Mouse (Mus musculus): ENCODE results near the gene Samd11. TPM values are rescaled to one million over a fixed set of nuclear protein-coding genes. Genes with fewer than 3 reads are reported as not detected.

The Samd11 gene
- polyA plus RNA-seq, 1 experiment from 2014 or later = 0.39 TPM

DNA sequence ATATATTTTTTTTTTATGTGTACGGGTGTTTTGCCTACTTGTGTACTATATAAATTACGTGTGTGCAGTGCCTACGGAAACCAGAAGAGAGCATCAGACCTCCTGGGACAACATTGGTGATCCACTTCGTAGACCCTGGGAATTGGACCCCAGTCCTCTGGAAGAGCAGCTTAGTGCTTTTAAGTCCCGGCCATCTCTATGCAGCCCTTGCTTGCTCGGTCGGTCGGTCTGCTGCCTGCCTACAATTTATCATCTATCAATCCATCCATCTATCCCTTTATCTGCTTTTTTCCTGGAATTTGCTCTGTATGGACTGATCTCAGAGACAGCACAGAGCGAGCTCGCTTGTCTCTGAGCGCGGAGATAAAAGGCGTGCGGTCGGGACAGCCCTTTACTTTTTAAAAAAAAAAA lies 20.1 kb downstream of the Samd11 start:
- no peaks in the 10 kb centered on the region for H3K27me3 ChIP-seq (ENCODE audit: insufficient read depth, low read length)
- H3K9me3 ChIP-seq (ENCODE audit: low read length) = no peaks in the 10 kb centered on the region
- H3K4me2 ChIP-seq (replicated peaks; ENCODE audit: low read depth, low read length) = peak overlapping the region; percentile 93
- ATAC-seq (ENCODE audit: low FRiP score, low TSS enrichment) = peak; percentile 42; the same call in 1 of the 2 replicates
- under 1% methylated on average over 15 of the region's 15 CpGs for WGBS
- peak overlapping the region; percentile 80 for H3K9ac ChIP-seq (replicated peaks; ENCODE audit: low read length)
- peaks cover 17% of the 10 kb centered on the region for H3K4me1 ChIP-seq (ENCODE audit: insufficient read depth, low read length)
- peak overlapping the region; percentile 94 for H3K4me3 ChIP-seq (ENCODE audit: low read length)
- peaks cover 52% of the 10 kb centered on the region for H3K36me3 ChIP-seq (ENCODE audit: insufficient read depth, low read length)
- peak overlapping the region; percentile 71 for H3K27ac ChIP-seq (ENCODE audit: low read length)

DNA sequence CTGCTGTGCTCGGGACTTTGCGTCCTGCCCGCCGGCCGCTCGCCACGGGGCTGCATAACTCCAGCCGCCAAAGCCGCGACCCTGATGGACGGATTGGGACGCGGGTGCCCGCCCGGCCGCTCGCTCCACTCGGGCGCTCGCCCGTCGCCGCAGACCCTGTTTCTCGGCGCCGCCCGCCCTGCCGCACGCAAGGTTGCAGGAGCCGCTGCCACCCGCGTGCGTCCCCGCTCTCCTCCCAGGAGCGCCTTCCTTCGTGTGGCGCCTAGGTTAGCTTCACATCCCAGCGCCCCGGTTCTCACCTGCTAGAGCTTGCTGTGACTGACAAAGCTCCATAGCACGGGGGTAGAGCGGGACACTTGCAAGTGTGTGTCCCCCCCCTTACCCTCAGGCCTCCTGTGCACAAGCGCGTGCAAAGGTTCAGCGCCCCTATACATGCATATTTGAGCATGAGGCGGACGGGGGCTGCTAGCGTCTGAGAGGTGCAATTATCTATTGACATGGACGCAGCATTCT lies 20.7 kb downstream of the Samd11 start, which contains the start of gene Plekhn1:
Gene Plekhn1 (minus strand): TSS at position 157 of the 513 bp plus-strand sequence.
- Histone ChIP-seq H3K4me1 (ENCODE audit: insufficient read depth, low read length) (peaks cover 17% of the 10 kb centered on the region), H3K4me2 (replicated peaks; ENCODE audit: low read depth, low read length) (peak within 1 kb of the TSS; percentile 93), H3K27ac (ENCODE audit: low read length) (peak within 1 kb of the TSS; percentile 77), H3K9ac (replicated peaks; ENCODE audit: low read length) (peak within 1 kb of the TSS; percentile 80), H3K9me3 (ENCODE audit: low read length) (no peaks in the 10 kb centered on the region), H3K27me3 (ENCODE audit: insufficient read depth, low read length) (no peaks in the 10 kb centered on the region), H3K4me3 (ENCODE audit: low read length) (peak within 1 kb of the TSS; percentile 94), H3K36me3 (ENCODE audit: insufficient read depth, low read length) (peaks cover 52% of the 10 kb centered on the region)
- ATAC-seq (ENCODE audit: low FRiP score, low TSS enrichment) = peak; percentile 31
- under 1% methylated on average over 44 of the region's 48 CpGs for WGBS

DNA sequence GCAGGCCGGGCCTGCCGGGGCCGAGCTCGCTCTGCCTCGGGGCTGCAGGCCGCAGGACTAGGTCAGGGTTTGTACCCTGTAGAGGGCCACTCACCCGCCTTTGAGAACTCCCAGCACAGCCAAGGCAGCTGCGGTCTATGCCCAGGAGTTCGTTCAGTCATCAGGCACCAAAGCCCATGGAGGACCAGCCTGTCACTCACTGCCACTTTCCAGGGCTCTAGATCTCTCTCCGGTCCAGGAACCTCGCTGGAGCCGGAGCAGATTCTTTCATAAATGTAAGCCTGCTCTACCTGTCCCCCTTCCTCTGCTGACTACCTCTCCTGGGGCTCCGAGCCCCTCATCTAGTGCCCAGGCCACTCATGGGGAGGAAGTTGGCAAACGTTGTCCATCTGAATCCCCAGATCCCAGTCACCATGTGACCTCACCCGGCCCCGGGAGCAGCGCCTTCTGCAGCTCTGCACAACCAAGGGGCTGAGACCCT lies 21.4 kb downstream of the Samd11 start:
- Histone ChIP-seq H3K9me3 (ENCODE audit: low read length) (no peaks in the 10 kb centered on the region), H3K4me3 (ENCODE audit: low read length) (peak overlapping the region; percentile 94), H3K4me2 (replicated peaks; ENCODE audit: low read depth, low read length) (peak overlapping the region; percentile 93), H3K27ac (ENCODE audit: low read length) (peak overlapping the region; percentile 31; the same call in 1 of the 2 replicates), H3K27me3 (ENCODE audit: insufficient read depth, low read length) (no peaks in the 10 kb centered on the region), H3K36me3 (ENCODE audit: insufficient read depth, low read length) (peaks cover 52% of the 10 kb centered on the region), H3K9ac (replicated peaks; ENCODE audit: low read length) (peak overlapping the region; percentile 80), H3K4me1 (ENCODE audit: insufficient read depth, low read length) (peaks cover 17% of the 10 kb centered on the region)
- 2% methylated on average over 17 of the region's 17 CpGs for WGBS
- peak; percentile 30; the same call in 1 of the 2 replicates for ATAC-seq (ENCODE audit: low FRiP score, low TSS enrichment)

DNA sequence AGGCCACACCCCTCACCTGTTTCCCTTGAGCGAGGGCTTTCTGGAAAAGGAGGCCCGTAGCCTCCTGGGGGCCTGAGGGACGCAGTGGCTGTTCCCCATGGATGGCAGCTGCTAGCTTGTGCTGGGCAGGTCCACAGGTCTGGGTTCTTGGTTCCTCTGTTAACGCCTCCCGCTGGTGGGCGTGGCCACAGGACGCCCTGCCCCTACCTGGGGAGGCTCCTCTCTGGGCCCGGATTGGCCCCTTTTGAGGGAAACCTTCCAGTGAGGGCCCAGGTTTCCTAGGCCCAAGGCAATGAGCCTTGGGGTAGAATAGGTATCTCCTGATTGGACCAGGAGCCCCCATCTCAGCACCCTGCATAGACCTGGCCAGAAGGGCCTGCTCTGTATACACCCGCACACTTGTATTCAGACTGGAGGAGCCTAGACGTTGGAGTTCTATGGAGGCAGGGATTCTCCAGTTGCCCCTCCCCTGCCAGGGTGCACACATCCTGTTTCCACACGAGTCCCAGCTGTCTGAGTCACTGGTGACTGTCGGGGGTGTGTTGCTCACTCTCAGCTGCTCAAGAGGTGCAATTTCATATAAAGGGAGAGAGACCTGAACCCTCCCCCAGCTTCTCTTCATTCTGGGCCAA lies 26.9 kb downstream of the Samd11 start:
- peaks cover 7% of the 10 kb centered on the region for H3K4me1 ChIP-seq (ENCODE audit: insufficient read depth, low read length)
- ATAC-seq (ENCODE audit: low FRiP score, low TSS enrichment) = peak; percentile 62
- H3K4me2 ChIP-seq (replicated peaks; ENCODE audit: low read depth, low read length) = peak overlapping the region; percentile 7
- no peak overlapping the region for H3K4me3 ChIP-seq (ENCODE audit: low read length)
- no peak overlapping the region for H3K27ac ChIP-seq (ENCODE audit: low read length)
- H3K27me3 ChIP-seq (ENCODE audit: insufficient read depth, low read length) = no peaks in the 10 kb centered on the region
- H3K9me3 ChIP-seq (ENCODE audit: low read length) = no peaks in the 10 kb centered on the region
- H3K9ac ChIP-seq (replicated peaks; ENCODE audit: low read length) = no peak overlapping the region
- 26% methylated on average over 12 of the region's 12 CpGs for WGBS
- H3K36me3 ChIP-seq (ENCODE audit: insufficient read depth, low read length) = peaks cover 39% of the 10 kb centered on the region

DNA sequence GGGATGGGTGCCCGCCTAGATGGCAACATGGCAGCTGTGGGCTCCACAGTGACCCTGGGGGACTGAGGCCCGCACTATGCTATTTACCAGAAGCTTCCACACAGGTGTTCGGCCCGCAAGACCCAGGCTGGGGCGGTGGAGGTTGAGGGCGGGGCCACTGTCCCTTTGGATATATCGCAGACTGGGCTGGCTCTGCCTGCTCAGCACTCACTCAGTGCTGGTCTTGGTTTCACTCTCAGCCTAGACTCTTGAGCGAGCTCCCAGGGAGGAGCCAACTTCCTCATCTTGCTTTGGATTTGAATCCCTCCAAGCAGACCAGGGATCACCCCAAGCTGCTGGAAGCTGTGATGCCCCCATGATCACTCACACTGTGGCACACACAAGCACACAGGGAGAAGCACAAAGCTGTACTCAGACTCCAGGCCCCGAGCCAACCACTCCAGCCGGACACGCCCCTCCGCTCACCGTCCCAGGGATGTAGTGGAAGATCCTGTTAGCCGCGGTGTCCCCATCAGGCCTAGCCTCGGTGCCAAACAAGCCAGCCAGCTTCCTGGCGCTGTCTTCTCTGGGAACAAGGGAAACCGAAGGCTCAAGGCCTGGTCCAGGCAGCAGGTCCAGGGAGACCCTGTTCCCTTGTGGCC lies 27.6 kb downstream of the Samd11 start:
- Histone ChIP-seq H3K9ac (replicated peaks; ENCODE audit: low read length) (no peak overlapping the region), H3K27ac (ENCODE audit: low read length) (no peak overlapping the region), H3K27me3 (ENCODE audit: insufficient read depth, low read length) (no peaks in the 10 kb centered on the region)

DNA sequence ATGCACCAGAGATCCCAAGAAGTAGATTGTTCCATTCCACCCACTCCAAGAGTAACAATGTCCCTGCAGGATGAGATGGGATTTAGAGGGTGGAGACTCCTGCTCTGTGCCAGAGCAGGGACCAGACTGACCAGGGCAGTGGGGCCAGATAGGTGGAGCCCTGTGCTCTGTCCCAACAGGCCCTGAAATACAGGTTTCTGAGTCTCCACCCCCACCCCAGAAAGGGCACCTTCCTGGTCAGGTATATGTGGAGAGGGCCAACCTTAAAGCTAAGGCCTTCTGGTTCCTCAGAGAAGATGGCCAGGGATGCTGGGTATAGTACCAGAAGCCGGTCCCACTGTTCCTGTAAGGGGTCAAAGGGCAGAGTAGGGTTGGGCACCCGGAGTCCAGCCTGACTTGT lies 31.2 kb downstream of the Samd11 start:
- H3K4me3 ChIP-seq (ENCODE audit: low read length) = no peak overlapping the region

More for the DNA sequence above, 27.6 kb downstream of the Samd11 start:
- peaks cover 5% of the 10 kb centered on the region for H3K4me1 ChIP-seq (ENCODE audit: insufficient read depth, low read length)
- H3K36me3 ChIP-seq (ENCODE audit: insufficient read depth, low read length) = peaks cover 39% of the 10 kb centered on the region
- peak overlapping the region; percentile 7 for H3K4me2 ChIP-seq (replicated peaks; ENCODE audit: low read depth, low read length)
- 37% methylated on average over 18 of the region's 18 CpGs for WGBS
- H3K9me3 ChIP-seq (ENCODE audit: low read length) = no peaks in the 10 kb centered on the region
- no peak overlapping the region for H3K4me3 ChIP-seq (ENCODE audit: low read length)
- ATAC-seq (ENCODE audit: low FRiP score, low TSS enrichment) = 0 out of 2 replicates have a peak, but pooled peaks have one; percentile 17

DNA sequence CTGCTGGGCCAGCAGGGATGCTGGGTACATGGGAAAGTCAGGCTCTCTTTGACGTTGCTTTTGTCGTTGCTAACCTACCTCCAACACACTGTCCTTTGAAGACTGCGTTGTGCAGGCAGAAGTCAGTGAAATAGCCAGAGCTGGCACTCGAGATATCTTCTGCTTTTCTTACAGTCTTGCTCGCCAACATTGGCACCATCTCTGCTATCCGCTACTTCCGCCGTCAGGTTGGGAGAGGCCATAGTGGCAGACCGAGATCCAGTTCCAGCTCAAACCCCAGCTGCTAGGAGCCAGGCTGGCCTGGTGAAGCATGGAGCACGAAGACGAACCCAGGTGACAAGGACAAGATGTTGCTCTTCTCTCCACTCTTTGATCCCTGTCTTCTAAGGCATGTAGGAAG lies 35.5 kb downstream of the Samd11 start:
- Histone ChIP-seq H3K27ac (ENCODE audit: low read length) (no peak overlapping the region), H3K4me2 (replicated peaks; ENCODE audit: low read depth, low read length) (no peak overlapping the region), H3K36me3 (ENCODE audit: insufficient read depth, low read length) (no peaks in the 10 kb centered on the region), H3K4me3 (ENCODE audit: low read length) (no peak overlapping the region), H3K4me1 (ENCODE audit: insufficient read depth, low read length) (no peaks in the 10 kb centered on the region), H3K9me3 (ENCODE audit: low read length) (no peaks in the 10 kb centered on the region), H3K9ac (replicated peaks; ENCODE audit: low read length) (no peak overlapping the region), H3K27me3 (ENCODE audit: insufficient read depth, low read length) (no peaks in the 10 kb centered on the region)
- ATAC-seq (ENCODE audit: low FRiP score, low TSS enrichment) = no peak
- 88% methylated on average over 11 of the region's 11 CpGs for WGBS

More for the DNA sequence above, 31.2 kb downstream of the Samd11 start:
- H3K9ac ChIP-seq (replicated peaks; ENCODE audit: low read length) = no peak overlapping the region
- peaks cover 3% of the 10 kb centered on the region for H3K36me3 ChIP-seq (ENCODE audit: insufficient read depth, low read length)
- no peaks in the 10 kb centered on the region for H3K9me3 ChIP-seq (ENCODE audit: low read length)
- 91% methylated on average over 2 of the region's 2 CpGs for WGBS
- no peak overlapping the region for H3K27ac ChIP-seq (ENCODE audit: low read length)
- peaks cover 5% of the 10 kb centered on the region for H3K4me1 ChIP-seq (ENCODE audit: insufficient read depth, low read length)
- no peak overlapping the region for H3K4me2 ChIP-seq (replicated peaks; ENCODE audit: low read depth, low read length)
- no peak for ATAC-seq (ENCODE audit: low FRiP score, low TSS enrichment)
- H3K27me3 ChIP-seq (ENCODE audit: insufficient read depth, low read length) = no peaks in the 10 kb centered on the region

DNA sequence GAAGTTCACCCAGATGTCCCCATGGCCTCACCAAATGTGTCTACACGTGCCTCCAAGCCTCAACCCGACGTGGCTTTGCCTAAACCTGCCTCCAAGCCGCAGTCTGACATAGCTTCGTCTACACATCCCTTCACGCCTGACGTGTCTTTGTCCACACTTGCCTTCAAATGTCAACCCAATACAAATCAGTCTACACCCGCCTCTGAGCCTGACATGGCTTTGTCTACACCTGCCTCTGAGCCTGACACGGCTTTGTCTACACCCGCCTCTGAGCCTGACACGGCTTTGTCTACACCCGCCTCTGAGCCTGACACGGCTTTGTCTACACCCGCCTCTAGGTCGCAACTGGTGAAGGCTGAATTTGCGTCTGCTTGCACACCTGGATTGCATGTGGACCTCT lies 37.6 kb downstream of the Samd11 start:
- no peak overlapping the region for H3K27ac ChIP-seq (ENCODE audit: low read length)
- no peaks in the 10 kb centered on the region for H3K36me3 ChIP-seq (ENCODE audit: insufficient read depth, low read length)
- no peaks in the 10 kb centered on the region for H3K4me1 ChIP-seq (ENCODE audit: insufficient read depth, low read length)
- no peaks in the 10 kb centered on the region for H3K27me3 ChIP-seq (ENCODE audit: insufficient read depth, low read length)
- no peak overlapping the region for H3K4me3 ChIP-seq (ENCODE audit: low read length)
- 77% methylated on average over 16 of the region's 16 CpGs for WGBS
- H3K9me3 ChIP-seq (ENCODE audit: low read length) = no peaks in the 10 kb centered on the region
- ATAC-seq (ENCODE audit: low FRiP score, low TSS enrichment) = no peak
- no peak overlapping the region for H3K9ac ChIP-seq (replicated peaks; ENCODE audit: low read length)
- no peak overlapping the region for H3K4me2 ChIP-seq (replicated peaks; ENCODE audit: low read depth, low read length)

DNA sequence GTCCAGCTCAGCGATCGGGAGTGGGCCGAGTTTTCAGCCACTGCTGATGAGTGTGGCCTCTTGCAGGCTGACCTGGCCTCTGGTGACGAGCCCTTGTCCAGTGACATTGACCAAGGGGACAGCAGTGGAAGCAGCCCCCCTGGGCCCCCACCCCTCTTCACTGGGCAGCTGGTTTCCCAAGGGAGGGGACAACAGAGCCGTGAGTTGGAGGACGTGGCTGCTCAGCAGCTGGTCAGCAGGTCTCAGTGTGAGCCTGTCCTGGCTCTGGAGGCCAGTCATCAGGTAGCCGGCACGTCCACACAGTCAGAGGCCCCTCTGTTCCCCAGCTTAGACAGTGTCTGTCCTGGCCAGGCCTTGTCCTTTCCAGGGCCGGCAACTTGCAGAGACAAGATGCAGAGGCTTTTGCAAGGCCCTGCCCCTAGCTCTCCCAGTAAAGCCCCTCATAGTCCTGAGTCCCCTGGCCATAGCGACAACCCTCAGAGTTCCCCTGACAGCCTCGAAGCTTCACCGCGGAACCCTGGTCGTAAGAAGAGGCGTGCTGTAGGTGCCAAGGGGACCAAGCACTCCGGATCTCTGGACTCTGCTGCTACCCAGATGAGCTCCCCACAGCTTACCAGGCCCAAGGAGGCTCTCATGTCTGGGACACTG lies 38.3 kb downstream of the Samd11 start:
- no peaks in the 10 kb centered on the region for H3K4me1 ChIP-seq (ENCODE audit: insufficient read depth, low read length)
- H3K27ac ChIP-seq (ENCODE audit: low read length) = no peak overlapping the region
- H3K9me3 ChIP-seq (ENCODE audit: low read length) = no peaks in the 10 kb centered on the region
- no peak for ATAC-seq (ENCODE audit: low FRiP score, low TSS enrichment)
- WGBS = 79% methylated on average over 16 of the region's 16 CpGs
- H3K36me3 ChIP-seq (ENCODE audit: insufficient read depth, low read length) = no peaks in the 10 kb centered on the region
- no peak overlapping the region for H3K4me3 ChIP-seq (ENCODE audit: low read length)
- H3K4me2 ChIP-seq (replicated peaks; ENCODE audit: low read depth, low read length) = no peak overlapping the region
- no peak overlapping the region for H3K9ac ChIP-seq (replicated peaks; ENCODE audit: low read length)
- no peaks in the 10 kb centered on the region for H3K27me3 ChIP-seq (ENCODE audit: insufficient read depth, low read length)
